In genomic region chr9:48737911-48738310, GRCm38 (mm10) we compare ENCODE assay signal across 9 mouse cellular contexts.
DNase-seq lines count a peak whose midpoint lies in the region; ATAC-seq and TF ChIP-seq lines count a peak whose summit lies in the region.
"Had no signal": no experiment of that assay in that cellular context is flagged by ENCODE, and none has a peak within 500 bp of the region (broad histone marks: within the 10 kb centered on the region; RNA-seq: fewer than 3 reads in every experiment).

No protein-coding gene starts in this region.

- no peak overlapping the region for H3K4me3 ChIP-seq in lung, embryonic 15.5 days
- no peak overlapping the region for H3K4me3 ChIP-seq in lung, adult 2 months (replicated peaks; ENCODE audit: extremely low read depth, low read depth, low read length)
- H3K4me3 ChIP-seq in hindbrain, embryonic 16.5 days (ENCODE audit: low read length) = no peak overlapping the region
- H3K4me3 ChIP-seq in stomach, embryonic 14.5 days (ENCODE audit: low read depth, low read length) = no peak overlapping the region

- no peak for TF ChIP-seq POLR2A in lung, adult 2 months (IDR thresholded peaks at IDR 0.05; ENCODE audit: borderline replicate concordance, extremely low read depth, low read depth, low read length)

- peaks cover 7% of the 10 kb centered on the region; the same call in 1 of the 2 replicates for H3K27me3 ChIP-seq in lung, embryonic 15.5 days
- no peaks in the 10 kb centered on the region for H3K27me3 ChIP-seq in hindbrain, embryonic 16.5 days (replicated peaks; ENCODE audit: control insufficient read depth, insufficient read depth, low read length)
- no peaks in the 10 kb centered on the region for H3K27me3 ChIP-seq in stomach, embryonic 14.5 days (ENCODE audit: control insufficient read depth, insufficient read depth, low read length)

- no peaks in the 10 kb centered on the region for H3K9me3 ChIP-seq in lung, embryonic 15.5 days
- H3K9me3 ChIP-seq in hindbrain, embryonic 16.5 days (ENCODE audit: control insufficient read depth, low read length) = no peaks in the 10 kb centered on the region
- H3K9me3 ChIP-seq in stomach, embryonic 14.5 days (ENCODE audit: control insufficient read depth, low read depth, low read length) = no peaks in the 10 kb centered on the region

- DNase-seq in heart, adult 11 months = peak; percentile 97
- no peak for DNase-seq in heart, postnatal 25 days (ENCODE audit: low spot score)
- DNase-seq in lung, adult 2 months = no peak
- no peak for DNase-seq in adrenal gland, postnatal 14 days
- no peak for DNase-seq in gastrocnemius, postnatal 36 days

- H3K36me3 ChIP-seq in lung, embryonic 15.5 days = no peaks in the 10 kb centered on the region
- H3K36me3 ChIP-seq in hindbrain, embryonic 16.5 days (ENCODE audit: control insufficient read depth, insufficient read depth, low read length) = no peaks in the 10 kb centered on the region
- no peaks in the 10 kb centered on the region for H3K36me3 ChIP-seq in stomach, embryonic 14.5 days (ENCODE audit: control insufficient read depth, insufficient read depth, low read length)

- no peak overlapping the region for H3K9ac ChIP-seq in lung, embryonic 15.5 days
- no peak overlapping the region for H3K9ac ChIP-seq in hindbrain, embryonic 16.5 days (ENCODE audit: low read depth, low read length)
- no peak overlapping the region for H3K9ac ChIP-seq in stomach, embryonic 14.5 days (replicated peaks; ENCODE audit: low read depth, low read length)

- 14% methylated on average over 2 of the region's 2 CpGs for WGBS in lung, embryonic 15.5 days
- WGBS in lung, adult 2 months = 37% methylated on average over 2 of the region's 2 CpGs
- 21% methylated on average over 2 of the region's 2 CpGs for WGBS in hindbrain, embryonic 16.5 days
- WGBS in stomach, embryonic 14.5 days = 17% methylated on average over 2 of the region's 2 CpGs

- peaks cover 83% of the 10 kb centered on the region for H3K4me1 ChIP-seq in lung, embryonic 15.5 days
- H3K4me1 ChIP-seq in lung, adult 2 months (ENCODE audit: control insufficient read depth, insufficient read depth, low read length) = peaks cover 56% of the 10 kb centered on the region
- H3K4me1 ChIP-seq in hindbrain, embryonic 16.5 days (ENCODE audit: control insufficient read depth, insufficient read depth, low read depth, low read length) = peaks cover 51% of the 10 kb centered on the region
- H3K4me1 ChIP-seq in stomach, embryonic 14.5 days (ENCODE audit: control insufficient read depth, insufficient read depth, low read length) = peaks cover 42% of the 10 kb centered on the region

- no peak for ATAC-seq in lung, embryonic 15.5 days (ENCODE audit: borderline replicate concordance, extremely low read depth, low FRiP score, low TSS enrichment)
- no peak for ATAC-seq in hindbrain, embryonic 16.5 days
- no peak for ATAC-seq in stomach, embryonic 14.5 days (ENCODE audit: insufficient number of reproducible peaks, insufficient read depth, low FRiP score, low read depth)
- ATAC-seq: activated CD4-positive, CD25-positive, alpha-beta regulatory T cell, adult 4 months had no signal

- H3K27ac ChIP-seq in lung, embryonic 15.5 days = peak overlapping the region; percentile 83
- H3K27ac ChIP-seq in hindbrain, embryonic 16.5 days (ENCODE audit: low read depth, low read length) = peak overlapping the region; percentile 60; the same call in 1 of the 2 replicates
- peak overlapping the region; percentile 28; the same call in 1 of the 2 replicates for H3K27ac ChIP-seq in stomach, embryonic 14.5 days (ENCODE audit: low read length)

- TF ChIP-seq CTCF in lung, adult 2 months (IDR thresholded peaks at IDR 0.05; ENCODE audit: insufficient read depth, low read length) = no peak

- intact Hi-C loops in heart, postnatal 25 days (cut with DNase I) = loop anchor here (1.0 to 2.0 kb wide), 3 partner anchors 15 to 49 kb away; no protein-coding TSS in a partner anchor
- intact Hi-C loops in gastrocnemius, postnatal 36 days (cut with DNase I) = loop anchor here (5.0 kb wide), 1 partner anchor 79 kb away; no protein-coding TSS in a partner anchor

- H3K4me2 ChIP-seq in lung, embryonic 15.5 days = no peak overlapping the region
- peak overlapping the region; percentile 41 for H3K4me2 ChIP-seq in hindbrain, embryonic 16.5 days (ENCODE audit: low read length)
- peak overlapping the region; percentile 22; the same call in 1 of the 2 replicates for H3K4me2 ChIP-seq in stomach, embryonic 14.5 days (replicated peaks; ENCODE audit: low read depth, low read length)

Comparison
In these comparisons a context has a peak if more than half of its experiments do, and no peak if none do; other contexts are left out.
1. H3K27ac ChIP-seq: peak in every context shown above with its lines; median percentile 83 in lung, embryonic 15.5 days; 60 in hindbrain, embryonic 16.5 days; 28 in stomach, embryonic 14.5 days.